Mouse (Mus musculus): ENCODE measurements around the gene Foxk1.

DNA sequence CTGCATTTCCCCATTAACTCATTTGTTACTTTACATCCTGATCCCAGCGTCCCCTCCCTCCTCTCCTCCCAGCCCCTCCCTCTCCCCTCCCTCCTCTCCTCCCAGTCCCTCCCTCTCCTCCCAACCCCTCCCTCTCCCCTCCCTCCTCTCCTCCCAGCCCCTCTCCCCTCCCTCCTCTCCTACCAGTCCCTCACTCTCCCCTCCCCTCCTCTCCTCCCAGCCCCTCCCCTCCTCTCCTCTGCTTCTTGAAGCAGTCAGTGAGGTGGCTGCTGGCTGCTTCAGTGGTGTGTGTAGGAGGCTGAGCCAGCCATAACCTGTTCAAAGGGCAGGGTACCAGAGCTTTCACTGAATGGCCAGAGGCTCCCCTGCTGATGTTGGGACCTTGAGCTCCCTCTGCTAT is 50.5 kb downstream of the Foxk1 start:
- TF ChIP-seq ZKSCAN1 (IDR thresholded peaks at IDR 0.05; ENCODE audit: low read depth, low read length) (no peak), TCF12 (IDR thresholded peaks at IDR 0.05; ENCODE audit: low read depth, low read length) (no peak), POLR2A (IDR thresholded peaks at IDR 0.05; ENCODE audit: control insufficient read depth in 1 of 2, insufficient read depth in 1 of 2, low read depth in 1 of 2, low read length in 2 of 2, poor library complexity in 1 of 2) (no peak), RCOR1 (IDR thresholded peaks at IDR 0.05; ENCODE audit: low read depth, low read length) (no peak), E2F4 (IDR thresholded peaks at IDR 0.05; ENCODE audit: borderline replicate concordance, low read depth, low read length) (no peak), NRF1 (IDR thresholded peaks at IDR 0.05; ENCODE audit: insufficient read depth, low read depth, low read length, poor library complexity, severe bottlenecking) (no peak), ETS1 (IDR thresholded peaks at IDR 0.05; ENCODE audit: low read depth, low read length) (no peak)

Measured in MEL (cell line).